Mouse (Mus musculus) CD8-positive naive resting alpha-beta T cell, adult 2 months (primary cell): Measurements from ENCODE around the gene Vmn1r137.
"Not testable (repeated sequence)": the region's sequence is repeated elsewhere in the genome, so short reads cannot be mapped to it uniquely, and the experiment has no call there.

Experiments
- DNase-seq, 2 experiments: peaks; one replicate each; pipeline ENCODE4 v3.0.0; 2022; ENCODE audit warnings: low read depth in 2 of 2, low spot score in 2 of 2

The Vmn1r137 gene

DNA sequence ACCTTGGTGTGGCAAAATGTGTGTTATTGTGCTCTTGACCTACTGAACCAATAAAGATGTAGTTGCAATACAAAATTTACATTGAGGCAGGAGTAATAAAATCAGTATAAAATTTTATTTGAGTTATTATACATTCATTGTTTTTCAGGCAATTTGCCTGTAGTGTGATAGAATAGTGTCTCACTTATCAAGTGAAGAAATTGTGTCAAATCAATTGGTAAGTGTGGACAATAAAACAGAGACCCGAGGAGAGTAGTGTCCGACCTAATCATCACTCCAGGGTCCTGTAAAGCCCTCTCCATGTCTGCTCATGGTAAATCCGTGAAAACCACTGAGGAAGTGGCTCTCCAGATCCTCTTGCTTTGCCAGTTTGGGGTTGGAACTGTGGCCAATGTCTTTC, at the start of gene Vmn1r137:
Vmn1r137 (plus strand) TSS at position 301 of the 400 bp plus-strand sequence.
- not testable (repeated sequence) for DNase-seq

DNA sequence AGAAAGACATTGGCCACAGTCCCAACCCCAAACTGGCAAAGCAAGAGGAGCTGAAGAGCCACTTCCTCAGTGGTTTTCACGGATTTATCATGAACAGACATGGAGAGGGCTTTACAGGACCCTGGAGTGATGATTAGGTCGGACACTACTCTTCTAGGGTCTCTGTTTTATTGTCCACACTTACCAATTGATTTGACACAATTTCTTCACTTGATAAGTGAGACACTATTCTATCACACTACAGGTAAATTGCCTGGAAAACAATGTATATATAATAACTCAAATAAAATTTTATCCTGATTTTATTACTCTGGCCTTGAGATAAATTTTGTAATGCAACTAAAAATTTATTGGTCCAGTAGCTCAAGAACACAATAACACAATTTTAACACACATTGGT, 34.4 kb downstream of the Vmn1r137 start, which contains the start of gene Vmn1r138:
Vmn1r138 (minus strand) TSS at position 101 of the 400 bp plus-strand sequence.
- not testable (repeated sequence) for DNase-seq
